ENCODE assay signal across 8 mouse cellular contexts in genomic region chr13:71104419-71105228, GRCm38 (mm10).
A peak's percentile ranks its signal among the peaks of the same experiment; 100 is the strongest.
DNase-seq lines count a peak whose midpoint lies in the region; ATAC-seq and TF ChIP-seq lines count a peak whose summit lies in the region.

No protein-coding gene starts in this region.

- ATAC-seq in embryonic facial prominence, embryonic 14.5 days (ENCODE audit: low read depth) = no peak
- no peak for ATAC-seq in intestine, embryonic 14.5 days (replicated peaks; ENCODE audit: low FRiP score, low TSS enrichment, low read depth)
- peak; percentile 48; the same call in 1 of the 2 replicates for ATAC-seq in neural tube, embryonic 15.5 days (ENCODE audit: low FRiP score)

- no peak for TF ChIP-seq CTCF in left cerebral cortex, adult 2 months (IDR thresholded peaks at IDR 0.05)

- peak overlapping the region; percentile 39 for H3K4me3 ChIP-seq in left cerebral cortex, adult 2 months
- H3K4me3 ChIP-seq in embryonic facial prominence, embryonic 14.5 days (ENCODE audit: low read depth, low read length) = peak overlapping the region; percentile 25
- peak overlapping the region; percentile 32 for H3K4me3 ChIP-seq in intestine, embryonic 14.5 days (ENCODE audit: low read depth, low read length)
- H3K4me3 ChIP-seq in neural tube, embryonic 15.5 days (replicated peaks) = peak overlapping the region; percentile 32

- H3K4me1 ChIP-seq in embryonic facial prominence, embryonic 14.5 days (ENCODE audit: control insufficient read depth, insufficient read depth, low read length) = peaks cover 4% of the 10 kb centered on the region; the same call in 1 of the 2 replicates
- H3K4me1 ChIP-seq in intestine, embryonic 14.5 days (replicated peaks; ENCODE audit: control insufficient read depth, insufficient read depth, low read length) = no peaks in the 10 kb centered on the region
- peaks cover 13% of the 10 kb centered on the region for H3K4me1 ChIP-seq in neural tube, embryonic 15.5 days

- peak overlapping the region; percentile 43; the same call in 1 of the 2 replicates for H3K9ac ChIP-seq in embryonic facial prominence, embryonic 14.5 days (ENCODE audit: low read depth, low read length)
- peak overlapping the region; percentile 14; the same call in 1 of the 2 replicates for H3K9ac ChIP-seq in intestine, embryonic 14.5 days (ENCODE audit: low read length)
- peak overlapping the region; percentile 41 for H3K9ac ChIP-seq in neural tube, embryonic 15.5 days (replicated peaks)

- WGBS in embryonic facial prominence, embryonic 14.5 days = 18% methylated on average over 22 of the region's 22 CpGs
- WGBS in intestine, embryonic 14.5 days = 19% methylated on average over 22 of the region's 22 CpGs
- 16% methylated on average over 22 of the region's 22 CpGs for WGBS in neural tube, embryonic 15.5 days

- H3K9me3 ChIP-seq in embryonic facial prominence, embryonic 14.5 days (ENCODE audit: control insufficient read depth, low read length) = no peaks in the 10 kb centered on the region
- no peaks in the 10 kb centered on the region for H3K9me3 ChIP-seq in intestine, embryonic 14.5 days (ENCODE audit: control insufficient read depth, low read length)
- H3K9me3 ChIP-seq in neural tube, embryonic 15.5 days (replicated peaks) = no peaks in the 10 kb centered on the region

- H3K27ac ChIP-seq in left cerebral cortex, adult 2 months = no peak overlapping the region
- H3K27ac ChIP-seq in embryonic facial prominence, embryonic 14.5 days (replicated peaks; ENCODE audit: low read depth, low read length) = no peak overlapping the region
- no peak overlapping the region for H3K27ac ChIP-seq in intestine, embryonic 14.5 days (ENCODE audit: low read depth)
- H3K27ac ChIP-seq in neural tube, embryonic 15.5 days (replicated peaks) = no peak overlapping the region

- peaks cover 9% of the 10 kb centered on the region; the same call in 1 of the 2 replicates for H3K27me3 ChIP-seq in embryonic facial prominence, embryonic 14.5 days (replicated peaks; ENCODE audit: control insufficient read depth, insufficient read depth, low read length)
- 0 out of 2 replicates have a peak, but pooled peaks cover 2% of the 10 kb centered on the region for H3K27me3 ChIP-seq in intestine, embryonic 14.5 days (replicated peaks; ENCODE audit: control insufficient read depth, insufficient read depth, low read length)
- peaks cover 26% of the 10 kb centered on the region for H3K27me3 ChIP-seq in neural tube, embryonic 15.5 days (replicated peaks)

- H3K4me2 ChIP-seq in embryonic facial prominence, embryonic 14.5 days (ENCODE audit: low read depth, low read length) = peak overlapping the region; percentile 60
- H3K4me2 ChIP-seq in intestine, embryonic 14.5 days (ENCODE audit: low read length) = peak overlapping the region; percentile 62
- peak overlapping the region; percentile 65 for H3K4me2 ChIP-seq in neural tube, embryonic 15.5 days

- intact Hi-C loops in left cerebral cortex, adult 2 months (cut with DNase I) = loop anchor here (2.0 to 10.0 kb wide), 6 partner anchors 96 to 1928 kb away; partner anchors contain the start of gene Irx2

- no peak for DNase-seq in left cerebral cortex, adult 2 months (ENCODE audit: extremely low spot score in 1 of 2, low spot score in 2 of 2)
- no peak for DNase-seq in left cerebral cortex, adult 8-10 months (ENCODE audit: low spot score in 2 of 2)
- no peak for DNase-seq in embryonic facial prominence, embryonic 14.5 days (ENCODE audit: low spot score)
- DNase-seq in intestine, embryonic 14.5 days (ENCODE audit: low spot score) = no peak
- DNase-seq in kidney, postnatal 25 days = no peak
- DNase-seq in left cerebral cortex, adult 11 months (ENCODE audit: low spot score) = no peak
- no peak for DNase-seq in kidney, postnatal 10 days

- H3K36me3 ChIP-seq in embryonic facial prominence, embryonic 14.5 days (ENCODE audit: control insufficient read depth, insufficient read depth, low read length) = no peaks in the 10 kb centered on the region
- H3K36me3 ChIP-seq in intestine, embryonic 14.5 days (ENCODE audit: control insufficient read depth, insufficient read depth, low read length) = no peaks in the 10 kb centered on the region
- H3K36me3 ChIP-seq in neural tube, embryonic 15.5 days = no peaks in the 10 kb centered on the region
